Mouse (Mus musculus): ENCODE results near the gene Nek8. TPM values are rescaled to one million over a fixed set of nuclear protein-coding genes. Genes with fewer than 3 reads are reported as not detected.

The Nek8 gene
- polyA plus RNA-seq, 1 experiment from 2014 or later = 10.7 TPM

- 87% methylated on average over 5 of the region's 5 CpGs for WGBS
- peaks cover 19% of the 10 kb centered on the region for H3K4me1 ChIP-seq
- H3K4me3 ChIP-seq = no peak overlapping the region
- peaks cover 5% of the 10 kb centered on the region; the same call in 1 of the 2 replicates for H3K36me3 ChIP-seq
- no peak for DNase-seq (ENCODE audit: low spot score)
- no peak overlapping the region for H3K27ac ChIP-seq (replicated peaks)
- no peaks in the 10 kb centered on the region for H3K9me3 ChIP-seq (replicated peaks)
- no peaks in the 10 kb centered on the region for H3K27me3 ChIP-seq (ENCODE audit: low read depth, poor library complexity, severe bottlenecking)
Observed at GRCm38 (mm10) chr11:78121176-78121575, 55.3 kb downstream of the Nek8 start.

DNA sequence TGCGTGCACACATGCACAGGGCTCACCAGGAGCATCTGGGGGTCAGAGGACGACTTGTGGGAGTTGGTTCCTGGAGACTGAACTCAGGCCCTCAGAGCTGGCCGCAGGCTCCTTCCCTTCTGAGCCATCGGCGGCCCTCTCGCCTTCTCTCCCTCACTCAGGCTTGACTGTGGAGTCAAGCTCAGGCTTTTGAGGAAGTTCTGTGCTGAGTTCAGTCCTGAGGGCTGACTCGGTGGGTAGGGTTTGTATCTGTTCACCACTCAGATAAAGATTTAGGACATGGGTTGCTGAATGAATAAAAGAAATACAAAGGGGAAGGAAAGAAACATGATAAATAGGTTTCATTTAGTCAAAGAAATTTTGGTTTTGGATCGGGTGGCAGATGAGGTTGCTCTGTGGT, 56.6 kb downstream of the Nek8 start:
- H3K4me1 ChIP-seq = peaks cover 29% of the 10 kb centered on the region
- WGBS = 85% methylated on average over 8 of the region's 8 CpGs
- H3K9me3 ChIP-seq (replicated peaks) = no peaks in the 10 kb centered on the region
- H3K4me3 ChIP-seq = no peak overlapping the region
- H3K36me3 ChIP-seq = peaks cover 5% of the 10 kb centered on the region; the same call in 1 of the 2 replicates
- no peak overlapping the region for H3K27ac ChIP-seq (replicated peaks)
- no peak for DNase-seq (ENCODE audit: low spot score)
- no peaks in the 10 kb centered on the region for H3K27me3 ChIP-seq (ENCODE audit: low read depth, poor library complexity, severe bottlenecking)

DNA sequence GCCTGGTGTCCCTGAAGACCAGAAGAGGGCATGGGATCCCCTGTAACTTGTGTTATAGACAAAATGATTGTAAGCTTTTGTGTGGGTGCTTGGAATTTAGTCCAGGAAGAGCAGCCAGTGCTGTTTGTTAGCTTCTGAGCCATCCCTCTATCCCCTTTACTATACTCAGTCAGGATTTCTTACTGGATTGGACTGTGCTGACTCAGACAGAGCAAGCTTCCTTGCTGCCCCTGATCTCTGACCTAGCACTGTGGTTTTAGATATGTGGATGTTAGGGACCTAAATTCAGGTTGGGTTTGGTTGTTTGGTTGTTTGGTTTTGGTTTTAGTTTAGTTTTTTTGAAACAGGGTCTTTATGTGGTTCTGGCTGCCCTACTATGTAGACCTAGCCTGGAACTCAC, 58.0 kb downstream of the Nek8 start:
- Histone ChIP-seq H3K36me3 (peaks cover 5% of the 10 kb centered on the region; the same call in 1 of the 2 replicates), H3K4me3 (no peak overlapping the region), H3K27ac (replicated peaks) (no peak overlapping the region), H3K27me3 (ENCODE audit: low read depth, poor library complexity, severe bottlenecking) (no peaks in the 10 kb centered on the region), H3K4me1 (peaks cover 43% of the 10 kb centered on the region), H3K9me3 (replicated peaks) (no peaks in the 10 kb centered on the region)
- no peak for DNase-seq (ENCODE audit: low spot score)

DNA sequence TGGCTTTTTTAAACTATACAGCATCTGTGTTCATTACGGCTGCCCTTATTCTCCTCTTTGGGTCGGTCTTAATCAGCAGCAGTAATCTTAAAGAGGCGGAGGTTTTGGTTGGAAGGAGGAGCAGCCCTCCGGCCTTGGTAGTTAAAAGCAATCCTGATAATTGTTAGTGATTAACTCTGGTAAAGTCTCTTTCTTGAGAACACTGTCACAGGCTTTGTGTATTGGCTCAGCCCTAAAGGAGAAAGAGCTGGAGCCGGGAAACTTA, 60.4 kb downstream of the Nek8 start:
- peak overlapping the region; percentile 75 for H3K4me3 ChIP-seq
- H3K27me3 ChIP-seq (ENCODE audit: low read depth, poor library complexity, severe bottlenecking) = no peaks in the 10 kb centered on the region
- 15% methylated on average over 5 of the region's 5 CpGs for WGBS
- H3K9me3 ChIP-seq (replicated peaks) = no peaks in the 10 kb centered on the region
- peaks cover 46% of the 10 kb centered on the region for H3K4me1 ChIP-seq
- H3K36me3 ChIP-seq = no peaks in the 10 kb centered on the region
- H3K27ac ChIP-seq (replicated peaks) = peak overlapping the region; percentile 97
- DNase-seq (ENCODE audit: low spot score) = no peak

Small RNA genes within 50 kb of the gene (microRNA-seq; reads per million reads assigned to microRNA genes)
- gene Mir7653 = not detected

Other genes starting within 250 kb of the Nek8 start
- 3.5 and 7.1 TPM in 2 replicates for gene Sez6, start 245.9 kb downstream of the Nek8 start, polyA plus RNA-seq (2016; fragmentation: Nextera tagmentation; extraction: Ambion mirVana)
- 15.8 and 19.0 TPM in 2 replicates for gene Phf12, start 193.9 kb downstream of the Nek8 start, polyA plus RNA-seq (2016; fragmentation: Nextera tagmentation; extraction: Ambion mirVana)
- gene Dhrs13, start 144.4 kb downstream of the Nek8 start, polyA plus RNA-seq (2016; fragmentation: Nextera tagmentation; extraction: Ambion mirVana) = 16.7 and 17.7 TPM in 2 replicates
- gene Flot2, start 138.7 kb downstream of the Nek8 start, polyA plus RNA-seq (2016; fragmentation: Nextera tagmentation; extraction: Ambion mirVana) = 75.7 and 76.4 TPM in 2 replicates
- gene Eral1, start 96.3 kb downstream of the Nek8 start, polyA plus RNA-seq (2016; fragmentation: Nextera tagmentation; extraction: Ambion mirVana) = 39.3 and 39.7 TPM in 2 replicates
- gene Fam222b, start 82.0 kb downstream of the Nek8 start, polyA plus RNA-seq (2016; fragmentation: Nextera tagmentation; extraction: Ambion mirVana) = 27.6 and 32.8 TPM in 2 replicates
- 96.3 and 109 TPM in 2 replicates for gene Traf4, start 11.1 kb downstream of the Nek8 start, polyA plus RNA-seq (2016; fragmentation: Nextera tagmentation; extraction: Ambion mirVana)
- gene Tlcd1, start within 50 bp of the Nek8 start, polyA plus RNA-seq (2016; fragmentation: Nextera tagmentation; extraction: Ambion mirVana) = 8.8 and 11.1 TPM in 2 replicates
- 953 and 1,066 TPM in 2 replicates for gene Rpl23a, start 6.9 kb upstream of the Nek8 start, polyA plus RNA-seq (2016; fragmentation: Nextera tagmentation; extraction: Ambion mirVana)
- 75.0 and 83.8 TPM in 2 replicates for gene Rab34, start 11.8 kb upstream of the Nek8 start, polyA plus RNA-seq (2016; fragmentation: Nextera tagmentation; extraction: Ambion mirVana)
- gene Proca1, start 16.7 kb upstream of the Nek8 start, polyA plus RNA-seq (2016; fragmentation: Nextera tagmentation; extraction: Ambion mirVana) = 0.96 and 1.6 TPM in 2 replicates
- 51.0 and 52.9 TPM in 2 replicates for gene Sdf2, start 69.1 kb upstream of the Nek8 start, polyA plus RNA-seq (2016; fragmentation: Nextera tagmentation; extraction: Ambion mirVana)
- 31.9 and 35.9 TPM in 2 replicates for gene Supt6, start 69.3 kb upstream of the Nek8 start, polyA plus RNA-seq (2016; fragmentation: Nextera tagmentation; extraction: Ambion mirVana)
- gene 2610507B11Rik, start 85.1 kb upstream of the Nek8 start, polyA plus RNA-seq (2016; fragmentation: Nextera tagmentation; extraction: Ambion mirVana) = 62.8 and 69.7 TPM in 2 replicates
- gene BC030499, start 114.2 kb upstream of the Nek8 start, polyA plus RNA-seq (2016; fragmentation: Nextera tagmentation; extraction: Ambion mirVana) = 0.34 and 0.43 TPM in 2 replicates
- 63.4 and 64.2 TPM in 2 replicates for gene Spag5, start 124.9 kb upstream of the Nek8 start, polyA plus RNA-seq (2016; fragmentation: Nextera tagmentation; extraction: Ambion mirVana)
- gene Aldoc, start 146.3 kb upstream of the Nek8 start, polyA plus RNA-seq (2016; fragmentation: Nextera tagmentation; extraction: Ambion mirVana) = 1.5 and 1.6 TPM in 2 replicates
- 74.0 and 78.5 TPM in 2 replicates for gene Pigs, start 151.7 kb upstream of the Nek8 start, polyA plus RNA-seq (2016; fragmentation: Nextera tagmentation; extraction: Ambion mirVana)
- gene Unc119, start 166.8 kb upstream of the Nek8 start, polyA plus RNA-seq (2016; fragmentation: Nextera tagmentation; extraction: Ambion mirVana) = 57.7 and 61.7 TPM in 2 replicates
- not detected in 2 replicates for gene Foxn1, start 209.9 kb upstream of the Nek8 start, polyA plus RNA-seq (2016; fragmentation: Nextera tagmentation; extraction: Ambion mirVana)
- gene Slc13a2, start 245.5 kb upstream of the Nek8 start, polyA plus RNA-seq (2016; fragmentation: Nextera tagmentation; extraction: Ambion mirVana) = not detected in 2 replicates

All from midbrain, embryonic 10.5 days (tissue).